Mouse (Mus musculus) heart, embryonic 11.5 days (tissue): ENCODE results near the gene Ly6g5c. TPM values are rescaled to one million over a fixed set of nuclear protein-coding genes. Genes with fewer than 3 reads are reported as not detected.

Source experiments
- ATAC-seq: fragments of 200-750 bp; cut with Nextera tagmentation; replicated peaks from 2 replicates; pipeline ENCODE4 v1.8.0; 2017; ENCODE audit warnings: moderate library complexity; ENCODE audit not compliant: insufficient number of reproducible peaks, low FRiP score, low TSS enrichment
- H3K27ac ChIP-seq: fragments of 300-500 bp; sonication (generic); 2 replicates; pipeline ENCODE4 v1.5.1; 2014; ENCODE audit warnings: mild to moderate bottlenecking, low read depth, low read length
- H3K27me3 ChIP-seq: fragments of 300-500 bp; sonication (generic); 2 replicates; pipeline ENCODE4 v1.6.1; 2014; ENCODE audit warnings: mild to moderate bottlenecking, low read length, mixed read lengths; ENCODE audit not compliant: control insufficient read depth, insufficient read depth
- H3K36me3 ChIP-seq: fragments of 300-500 bp; sonication (generic); 2 replicates; pipeline ENCODE4 v1.6.1; 2014; ENCODE audit warnings: mild to moderate bottlenecking, low read length, moderate library complexity, mixed read lengths; ENCODE audit not compliant: control insufficient read depth, insufficient read depth
- H3K4me1 ChIP-seq: fragments of 300-500 bp; sonication (generic); 2 replicates; pipeline ENCODE4 v1.6.1; 2014; ENCODE audit warnings: low read length; ENCODE audit not compliant: control insufficient read depth, insufficient read depth
- H3K4me2 ChIP-seq: fragments of 300-500 bp; sonication (generic); 2 replicates; pipeline ENCODE4 v1.6.1; 2014; ENCODE audit warnings: mild to moderate bottlenecking, moderate library complexity
- H3K4me3 ChIP-seq: fragments of 300-500 bp; sonication (generic); 2 replicates; pipeline ENCODE4 v1.5.1; 2014; ENCODE audit warnings: low read depth, low read length
- H3K9ac ChIP-seq: fragments of 300-500 bp; sonication (generic); 2 replicates; pipeline ENCODE4 v1.6.1; 2014; ENCODE audit warnings: mild to moderate bottlenecking, low read depth, low read length, moderate library complexity
- H3K9me3 ChIP-seq: fragments of 300-500 bp; sonication (generic); replicated peaks from 2 replicates; pipeline ENCODE4 v1.6.1; 2016; ENCODE audit warnings: low read length; ENCODE audit not compliant: control insufficient read depth
- WGBS: fragments of 180-500 bp; shearing (Covaris S2); extraction: QIAGEN DNeasy Blood & Tissue Kit; methylation state at CpG from one replicate; pipeline ENCODE4 v1.1.7; 2014; ENCODE audit not compliant: insufficient replicate concordance; 5-methylcytosine and 5-hydroxymethylcytosine counted together
- polyA plus RNA-seq: library from polyadenylated mRNA; unstranded; fragments of >200 nt; fragmentation: Nextera tagmentation; extraction: Ambion mirVana; gene quantifications from 2 replicates; pipeline ENCODE4 v1.2.1, GENCODE M21; 2014

Ly6g5c gene
- polyA plus RNA-seq, 1 experiment from 2014 or later, result not detected

DNA sequence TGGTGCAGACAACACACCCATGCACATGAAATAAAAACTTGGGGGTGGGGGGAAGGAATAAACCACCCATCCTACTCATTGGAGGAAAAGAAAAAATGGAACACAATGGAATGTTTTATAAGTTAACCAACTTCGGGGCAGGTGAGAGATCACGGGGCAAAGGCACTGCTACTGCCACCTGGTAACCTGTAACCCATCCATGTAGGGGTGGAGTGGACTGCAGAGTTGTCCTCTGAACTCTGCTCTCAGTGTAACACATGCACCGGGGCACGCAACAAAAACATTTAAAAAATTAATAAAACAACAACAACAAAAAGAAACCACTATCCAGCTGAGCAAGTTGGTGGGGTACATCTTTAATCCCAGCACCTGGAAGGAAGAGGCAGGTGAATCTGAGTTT, 44.0 kb downstream of the Ly6g5c start:
- no peak overlapping the region for H3K4me3 ChIP-seq
- no peak for ATAC-seq
- 98% methylated on average over 4 of the region's 4 CpGs for WGBS
- H3K9ac ChIP-seq, result no peak overlapping the region
- H3K4me2 ChIP-seq, result no peak overlapping the region
- H3K9me3 ChIP-seq, result no peaks in the 10 kb centered on the region
- no peak overlapping the region for H3K27ac ChIP-seq
- H3K4me1 ChIP-seq, result no peaks in the 10 kb centered on the region
- H3K27me3 ChIP-seq, result no peaks in the 10 kb centered on the region
- peaks cover 87% of the 10 kb centered on the region for H3K36me3 ChIP-seq

DNA sequence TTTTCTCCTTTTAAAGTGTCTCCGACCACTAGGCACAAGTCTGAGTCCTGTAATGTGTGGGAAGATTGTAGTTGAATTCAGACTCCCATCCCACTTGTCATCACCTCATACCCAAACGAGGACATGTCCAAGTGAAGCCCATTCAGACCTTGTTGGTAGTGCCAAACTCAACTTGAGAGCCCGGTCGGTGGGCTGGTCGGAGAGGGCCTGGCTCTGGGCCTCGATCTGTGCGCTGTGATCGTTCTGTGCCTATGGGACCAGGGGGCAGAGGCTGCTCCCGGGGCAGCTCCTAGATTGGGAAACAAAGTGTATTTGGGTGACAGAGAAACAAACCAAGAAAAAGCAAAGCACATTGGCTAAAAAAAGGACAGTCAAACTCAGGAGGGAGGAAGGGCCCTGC, 45.0 kb downstream of the Ly6g5c start:
- Histone ChIP-seq H3K36me3 (peaks cover 92% of the 10 kb centered on the region), H3K9ac (no peak overlapping the region), H3K27me3 (no peaks in the 10 kb centered on the region), H3K4me1 (no peaks in the 10 kb centered on the region), H3K27ac (no peak overlapping the region), H3K4me3 (no peak overlapping the region), H3K4me2 (no peak overlapping the region), H3K9me3 (no peaks in the 10 kb centered on the region)
- no peak for ATAC-seq
- 86% methylated on average over 9 of the region's 9 CpGs for WGBS

DNA sequence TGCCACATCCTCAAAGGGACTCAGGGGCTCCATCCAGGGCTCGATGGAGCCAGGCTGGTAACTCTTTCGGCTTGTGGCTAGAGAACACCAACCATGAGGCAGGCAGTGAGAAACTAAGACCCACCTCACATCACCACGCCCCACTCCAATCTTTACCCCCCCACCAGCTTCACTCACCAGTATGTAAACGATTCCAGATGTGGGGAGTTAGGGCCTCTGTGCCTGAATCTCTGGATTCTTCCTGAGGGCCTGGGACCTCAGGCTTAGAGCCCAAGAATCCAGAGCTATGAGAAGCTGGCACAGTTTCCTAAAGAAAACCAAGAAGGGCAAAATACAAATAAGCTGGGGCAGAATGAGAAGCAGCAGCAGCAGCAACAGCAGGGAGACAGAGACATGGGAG, 45.9 kb downstream of the Ly6g5c start:
- no peak for ATAC-seq
- Histone ChIP-seq H3K4me3 (no peak overlapping the region), H3K27ac (no peak overlapping the region), H3K4me1 (no peaks in the 10 kb centered on the region), H3K36me3 (peaks cover 93% of the 10 kb centered on the region), H3K4me2 (no peak overlapping the region), H3K9ac (no peak overlapping the region), H3K9me3 (no peaks in the 10 kb centered on the region), H3K27me3 (no peaks in the 10 kb centered on the region)
- WGBS, result 87% methylated on average over 4 of the region's 4 CpGs

DNA sequence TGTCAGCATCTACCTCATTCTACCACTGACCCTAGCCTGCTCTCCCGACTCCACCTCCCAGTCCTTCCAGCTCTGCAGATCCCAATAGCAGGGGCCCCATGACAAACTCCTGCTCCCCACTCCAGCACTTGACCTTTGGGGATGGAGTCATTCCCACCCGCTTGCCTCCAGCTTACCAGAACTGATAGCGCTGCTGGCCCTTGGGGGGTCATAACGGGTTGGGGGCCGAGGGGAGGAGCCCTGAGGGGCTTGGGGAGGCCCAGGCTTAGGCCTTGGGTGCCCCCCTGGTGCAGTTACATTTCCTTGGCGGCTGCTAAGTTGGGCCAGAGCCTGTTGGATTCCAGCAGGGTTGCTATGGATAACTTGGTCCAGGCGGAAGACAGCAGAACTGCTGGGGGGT, 46.5 kb downstream of the Ly6g5c start:
- no peaks in the 10 kb centered on the region for H3K9me3 ChIP-seq
- H3K4me1 ChIP-seq, result no peaks in the 10 kb centered on the region
- ATAC-seq, result no peak
- H3K4me2 ChIP-seq, result no peak overlapping the region
- WGBS, result 89% methylated on average over 7 of the region's 7 CpGs
- H3K27me3 ChIP-seq, result no peaks in the 10 kb centered on the region
- H3K4me3 ChIP-seq, result no peak overlapping the region
- no peak overlapping the region for H3K27ac ChIP-seq
- peak overlapping the region; percentile 34; the same call in 1 of the 2 replicates for H3K9ac ChIP-seq
- H3K36me3 ChIP-seq, result peaks cover 93% of the 10 kb centered on the region

DNA sequence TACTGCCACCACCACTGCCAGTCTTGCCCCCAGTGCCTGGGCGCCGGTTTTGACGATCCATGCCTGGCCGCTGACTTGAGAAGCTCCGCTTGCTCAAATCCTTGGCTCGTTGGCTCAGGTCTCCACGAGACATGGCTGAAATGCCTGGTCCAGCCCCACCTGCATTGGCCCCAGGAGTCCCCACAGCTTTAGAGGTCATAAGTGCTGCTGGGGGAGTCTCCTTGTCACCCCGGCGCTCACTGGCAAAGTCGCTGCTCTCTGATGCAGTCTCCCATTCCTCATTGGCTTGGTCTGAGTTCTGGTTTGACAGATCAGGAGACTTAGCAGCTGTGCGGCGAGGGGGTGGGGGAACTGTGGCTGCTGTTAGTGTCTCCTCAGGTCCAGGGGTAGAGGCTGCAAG, 47.4 kb downstream of the Ly6g5c start:
- no peak overlapping the region for H3K27ac ChIP-seq
- H3K9me3 ChIP-seq, result no peaks in the 10 kb centered on the region
- H3K9ac ChIP-seq, result no peak overlapping the region
- H3K4me1 ChIP-seq, result no peaks in the 10 kb centered on the region
- 87% methylated on average over 12 of the region's 12 CpGs for WGBS
- no peak overlapping the region for H3K4me2 ChIP-seq
- H3K4me3 ChIP-seq, result no peak overlapping the region
- no peak for ATAC-seq
- H3K27me3 ChIP-seq, result no peaks in the 10 kb centered on the region
- H3K36me3 ChIP-seq, result peaks cover 91% of the 10 kb centered on the region

DNA sequence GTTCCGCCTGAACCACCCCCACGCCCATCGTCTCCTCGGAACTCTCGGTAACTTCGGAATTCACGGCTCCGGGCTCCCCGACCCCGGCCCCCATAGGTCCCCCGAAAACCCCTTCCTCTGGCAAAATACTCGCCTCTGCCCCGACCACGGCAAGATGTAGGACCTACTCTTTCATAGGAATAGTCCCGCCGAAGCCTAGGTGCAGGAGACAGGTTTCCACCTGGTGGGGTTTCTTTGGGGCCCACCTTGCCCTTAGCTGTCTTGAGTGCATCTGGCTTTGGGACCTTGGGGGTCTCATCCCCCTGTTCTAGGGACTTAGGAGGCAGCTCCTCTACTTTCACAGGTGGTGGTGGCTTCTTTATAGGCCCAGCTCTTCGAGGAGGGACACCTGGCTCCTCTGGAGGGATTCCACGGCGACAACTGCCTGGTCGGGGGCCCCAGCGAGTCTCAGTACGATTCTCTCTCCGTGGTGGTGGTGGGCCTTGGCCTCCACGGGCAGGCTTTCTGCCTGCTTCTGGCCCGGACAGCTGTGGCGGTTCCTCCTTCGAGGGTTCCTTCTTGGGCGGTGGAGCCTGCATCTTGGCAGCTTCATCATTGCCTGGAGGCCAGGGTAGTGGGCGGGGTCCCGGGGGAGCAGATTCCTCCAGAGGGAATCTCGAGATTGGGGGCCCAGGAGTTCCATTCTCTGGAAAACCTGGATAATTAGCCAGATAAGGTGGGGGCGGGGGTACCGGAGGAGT, 48.6 kb downstream of the Ly6g5c start:
- H3K4me2 ChIP-seq, result no peak overlapping the region
- 89% methylated on average over 33 of the region's 33 CpGs for WGBS
- no peak for ATAC-seq
- no peaks in the 10 kb centered on the region for H3K27me3 ChIP-seq
- H3K9ac ChIP-seq, result no peak overlapping the region
- H3K4me1 ChIP-seq, result 0 out of 2 replicates have a peak, but pooled peaks cover under 1% of the 10 kb centered on the region
- H3K4me3 ChIP-seq, result no peak overlapping the region
- H3K27ac ChIP-seq, result no peak overlapping the region
- H3K9me3 ChIP-seq, result no peaks in the 10 kb centered on the region
- peaks cover 96% of the 10 kb centered on the region for H3K36me3 ChIP-seq

DNA sequence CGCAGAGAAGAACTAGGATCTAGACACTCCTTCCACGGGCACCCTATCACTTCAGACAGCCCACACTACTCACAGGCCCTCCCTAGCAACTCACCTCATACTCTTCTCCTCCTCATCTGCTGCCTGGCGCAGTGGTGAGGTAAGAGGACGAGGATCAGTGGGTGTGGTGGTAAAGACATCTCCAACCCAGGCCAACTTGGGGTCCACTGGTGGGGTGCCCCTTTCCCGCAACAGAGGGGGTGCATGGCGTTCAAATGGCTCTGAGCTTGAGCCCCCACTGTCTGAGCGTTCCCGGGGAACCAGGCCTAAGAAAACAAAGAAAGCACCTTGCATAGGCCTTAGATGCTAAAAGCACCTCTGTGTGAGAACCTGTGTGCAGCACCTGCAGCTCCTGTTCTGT, 49.2 kb downstream of the Ly6g5c start:
- 0 out of 2 replicates have a peak, but pooled peaks cover 5% of the 10 kb centered on the region for H3K4me1 ChIP-seq
- H3K9ac ChIP-seq, result no peak overlapping the region
- H3K4me3 ChIP-seq, result no peak overlapping the region
- H3K36me3 ChIP-seq, result peaks cover 95% of the 10 kb centered on the region
- no peak overlapping the region for H3K27ac ChIP-seq
- no peaks in the 10 kb centered on the region for H3K27me3 ChIP-seq
- ATAC-seq, result no peak
- 90% methylated on average over 8 of the region's 8 CpGs for WGBS
- no peak overlapping the region for H3K4me2 ChIP-seq
- no peaks in the 10 kb centered on the region for H3K9me3 ChIP-seq

DNA sequence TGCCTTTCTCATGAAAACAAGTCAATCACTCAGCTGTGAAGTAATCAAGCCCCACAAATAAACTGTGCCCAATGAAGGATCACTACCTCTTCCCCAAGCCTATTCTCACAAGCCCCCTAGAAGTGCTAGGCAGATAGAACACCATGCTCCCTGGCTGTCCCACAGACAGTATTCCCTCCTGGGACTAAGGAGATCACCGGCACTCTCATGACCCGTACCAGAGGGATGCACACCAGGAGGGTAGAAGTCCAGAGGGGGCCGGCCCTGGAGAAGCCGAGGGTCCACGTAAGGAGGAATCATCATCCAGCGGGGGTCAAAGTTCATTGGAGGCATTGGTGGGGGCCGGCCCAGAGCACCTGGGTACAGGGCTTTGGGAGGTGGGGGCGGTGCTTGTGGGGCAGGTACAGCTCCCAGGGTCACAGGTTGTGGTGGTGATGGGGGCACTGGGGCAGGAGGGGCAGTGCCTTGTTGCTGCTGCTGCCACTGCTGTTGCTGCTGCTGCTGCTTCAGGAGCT, 49.6 kb downstream of the Ly6g5c start:
- Histone ChIP-seq H3K27me3 (no peaks in the 10 kb centered on the region), H3K4me2 (no peak overlapping the region), H3K27ac (no peak overlapping the region), H3K4me1 (peaks cover 7% of the 10 kb centered on the region), H3K4me3 (no peak overlapping the region), H3K36me3 (peaks cover 91% of the 10 kb centered on the region), H3K9me3 (no peaks in the 10 kb centered on the region), H3K9ac (no peak overlapping the region)
- WGBS, result 92% methylated on average over 8 of the region's 8 CpGs
- no peak for ATAC-seq
